Comparison of ENCODE assay signal across 20 mouse cellular contexts in genomic region chr19:41299446-41299845, GRCm38 (mm10). TPM values are rescaled to one million over a fixed set of nuclear protein-coding genes. Genes with fewer than 3 reads are reported as not detected.
DNase-seq lines count a peak whose midpoint lies in the region; ATAC-seq and TF ChIP-seq lines count a peak whose summit lies in the region.
"Had no signal": no experiment of that assay in that cellular context is flagged by ENCODE, and none has a peak within 500 bp of the region (broad histone marks: within the 10 kb centered on the region; RNA-seq: fewer than 3 reads in every experiment).

No protein-coding gene starts in this region.

- TF ChIP-seq CTCF in forebrain, postnatal 0 days (IDR thresholded peaks at IDR 0.05; ENCODE audit: low read depth) = no peak
- TF ChIP-seq CTCF in hindbrain, postnatal 0 days (IDR thresholded peaks at IDR 0.05; ENCODE audit: low read depth) = no peak
- TF ChIP-seq CTCF in brain, embryonic 14.5 days (IDR thresholded peaks at IDR 0.05; ENCODE audit: borderline replicate concordance, extremely low read depth, insufficient read depth, insufficient read length) = no peak

- ATAC-seq in forebrain, postnatal 0 days = peak; percentile 74
- no peak for ATAC-seq in forebrain, embryonic 13.5 days
- ATAC-seq in hindbrain, postnatal 0 days = 0 out of 2 replicates have a peak, but pooled peaks have one; percentile 45
- ATAC-seq: forebrain, embryonic 15.5 days; Patski had no signal

- H3K9me3 ChIP-seq in forebrain, postnatal 0 days (ENCODE audit: low read length) = no peaks in the 10 kb centered on the region
- H3K9me3 ChIP-seq in forebrain, embryonic 13.5 days (replicated peaks) = no peaks in the 10 kb centered on the region
- no peaks in the 10 kb centered on the region for H3K9me3 ChIP-seq in hindbrain, postnatal 0 days (ENCODE audit: low read length)
- H3K9me3 ChIP-seq in hindbrain, embryonic 10.5 days = no peaks in the 10 kb centered on the region
- H3K9me3 ChIP-seq: embryonic facial prominence, embryonic 10.5 days; embryonic facial prominence, embryonic 12.5 days; forebrain, embryonic 15.5 days had no signal

- H3K4me3 ChIP-seq in forebrain, postnatal 0 days (ENCODE audit: low read depth, low read length) = no peak overlapping the region
- no peak overlapping the region for H3K4me3 ChIP-seq in forebrain, embryonic 13.5 days
- H3K4me3 ChIP-seq in hindbrain, postnatal 0 days (ENCODE audit: low read length) = no peak overlapping the region
- H3K4me3 ChIP-seq in hindbrain, embryonic 10.5 days = no peak overlapping the region
- H3K4me3 ChIP-seq: embryonic facial prominence, embryonic 10.5 days; embryonic facial prominence, embryonic 12.5 days; forebrain, embryonic 15.5 days had no signal

- peak; percentile 25 for DNase-seq in forebrain, postnatal 0 days
- peak; percentile 9 for DNase-seq in hindbrain, postnatal 0 days (ENCODE audit: low spot score)
- DNase-seq in hindbrain, embryonic 10.5 days (ENCODE audit: low spot score) = no peak
- peak; percentile 29 for DNase-seq in retina, postnatal 1 day
- no peak for DNase-seq in retina, embryonic 14.5 days (ENCODE audit: low spot score)
- DNase-seq in brain, embryonic 14.5 days (ENCODE audit: low read depth) = peak; percentile 51
- DNase-seq in Muller cell, postnatal 12 days (ENCODE audit: inconsistent ontology term) = no peak
- DNase-seq: adrenal gland, adult 2 months; adrenal gland, postnatal 10 days; adrenal gland, postnatal 25 days; cerebellum, adult 11-12 months; cerebellum, adult 2 months; cerebellum, adult 9-10 months; cerebellum, postnatal 10 days; cerebellum, postnatal 25 days had no signal

- no peak overlapping the region for H3K27ac ChIP-seq in forebrain, postnatal 0 days (ENCODE audit: low read depth, low read length)
- H3K27ac ChIP-seq in forebrain, embryonic 13.5 days = no peak overlapping the region
- H3K27ac ChIP-seq in hindbrain, postnatal 0 days = no peak overlapping the region
- H3K27ac ChIP-seq in hindbrain, embryonic 10.5 days = no peak overlapping the region
- H3K27ac ChIP-seq: embryonic facial prominence, embryonic 10.5 days; embryonic facial prominence, embryonic 12.5 days; forebrain, embryonic 15.5 days had no signal

- H3K9ac ChIP-seq in forebrain, postnatal 0 days = no peak overlapping the region
- no peak overlapping the region for H3K9ac ChIP-seq in forebrain, embryonic 13.5 days
- H3K9ac ChIP-seq in hindbrain, postnatal 0 days (replicated peaks; ENCODE audit: low read length) = no peak overlapping the region
- H3K9ac ChIP-seq: embryonic facial prominence, embryonic 12.5 days; forebrain, embryonic 15.5 days had no signal

- H3K4me1 ChIP-seq in forebrain, postnatal 0 days (ENCODE audit: insufficient read depth) = no peaks in the 10 kb centered on the region
- H3K4me1 ChIP-seq in forebrain, embryonic 13.5 days = no peaks in the 10 kb centered on the region
- H3K4me1 ChIP-seq in hindbrain, postnatal 0 days (ENCODE audit: insufficient read depth, low read length) = no peaks in the 10 kb centered on the region
- peaks cover 32% of the 10 kb centered on the region for H3K4me1 ChIP-seq in hindbrain, embryonic 10.5 days (replicated peaks)
- H3K4me1 ChIP-seq: embryonic facial prominence, embryonic 12.5 days; forebrain, embryonic 15.5 days had no signal

- TF ChIP-seq POLR2A in brain, embryonic 14.5 days (IDR thresholded peaks at IDR 0.05; ENCODE audit: borderline replicate concordance, extremely low read depth, insufficient read depth, insufficient read length, poor library complexity, severe bottlenecking) = no peak

- no peaks in the 10 kb centered on the region for H3K36me3 ChIP-seq in forebrain, postnatal 0 days (ENCODE audit: insufficient read depth)
- H3K36me3 ChIP-seq in forebrain, embryonic 13.5 days (ENCODE audit: poor library complexity, severe bottlenecking) = no peaks in the 10 kb centered on the region
- no peaks in the 10 kb centered on the region for H3K36me3 ChIP-seq in hindbrain, postnatal 0 days (ENCODE audit: insufficient read depth, low read length)
- no peaks in the 10 kb centered on the region for H3K36me3 ChIP-seq in hindbrain, embryonic 10.5 days
- H3K36me3 ChIP-seq: embryonic facial prominence, embryonic 10.5 days; embryonic facial prominence, embryonic 12.5 days; forebrain, embryonic 15.5 days had no signal

- H3K27me3 ChIP-seq in forebrain, postnatal 0 days (ENCODE audit: insufficient read depth, low read length) = no peaks in the 10 kb centered on the region
- H3K27me3 ChIP-seq in forebrain, embryonic 13.5 days = no peaks in the 10 kb centered on the region
- H3K27me3 ChIP-seq in hindbrain, postnatal 0 days (ENCODE audit: insufficient read depth, low read length) = no peaks in the 10 kb centered on the region
- no peaks in the 10 kb centered on the region for H3K27me3 ChIP-seq in hindbrain, embryonic 10.5 days (ENCODE audit: insufficient read depth, poor library complexity, severe bottlenecking)
- H3K27me3 ChIP-seq: embryonic facial prominence, embryonic 12.5 days; forebrain, embryonic 15.5 days had no signal

- H3K4me2 ChIP-seq in forebrain, postnatal 0 days (ENCODE audit: low read depth) = no peak overlapping the region
- no peak overlapping the region for H3K4me2 ChIP-seq in forebrain, embryonic 13.5 days
- no peak overlapping the region for H3K4me2 ChIP-seq in hindbrain, postnatal 0 days (ENCODE audit: low read depth, low read length)
- H3K4me2 ChIP-seq: embryonic facial prominence, embryonic 12.5 days; forebrain, embryonic 15.5 days had no signal

- 64% methylated on average over 8 of the region's 8 CpGs for WGBS in forebrain, postnatal 0 days
- 82% methylated on average over 8 of the region's 8 CpGs for WGBS in forebrain, embryonic 13.5 days
- WGBS in hindbrain, postnatal 0 days = 79% methylated on average over 8 of the region's 8 CpGs
- WGBS in hindbrain, embryonic 10.5 days = 89% methylated on average over 8 of the region's 8 CpGs

RNA-seq across cellular contexts. Expression of gene Tm9sf3, which starts 35.6 kb away (rescaled TPM):
- 137 and 159 TPM in 2 replicates for total RNA-seq in forebrain, postnatal 0 days (2014; rRNA removed)
- polyA plus RNA-seq in forebrain, postnatal 0 days (2015; fragmentation: Nextera tagmentation; extraction: Ambion mirVana) = 50.7 and 66.3 TPM in 2 replicates
- polyA plus RNA-seq in forebrain, embryonic 13.5 days (2015; fragmentation: Nextera tagmentation; extraction: Ambion mirVana) = 81.3 and 84.2 TPM in 2 replicates
- 99.0 and 108 TPM in 2 replicates for total RNA-seq in hindbrain, postnatal 0 days (2014; rRNA removed)
- polyA plus RNA-seq in hindbrain, postnatal 0 days (2015; fragmentation: Nextera tagmentation; extraction: Ambion mirVana) = 67.4 and 68.1 TPM in 2 replicates
- 74.8 and 98.1 TPM in 2 replicates for polyA plus RNA-seq in hindbrain, embryonic 10.5 days (2016; fragmentation: Nextera tagmentation; extraction: Ambion mirVana)
- 95.4 and 105 TPM in 2 replicates for polyA plus RNA-seq in brain, embryonic 14.5 days (2012; rRNA removed)

Comparison
In these comparisons a context has a peak if more than half of its experiments do, and no peak if none do; other contexts are left out.
1. DNase-seq: peak in forebrain, postnatal 0 days (single experiment), hindbrain, postnatal 0 days (single experiment), retina, postnatal 1 day (single experiment) and brain, embryonic 14.5 days (single experiment); none in hindbrain, embryonic 10.5 days (single experiment), retina, embryonic 14.5 days (single experiment) and Muller cell, postnatal 12 days (single experiment).